Mouse (Mus musculus) kidney, embryonic 16.5 days (tissue): ENCODE measurements around the gene Slc25a34. TPM values are rescaled to one million over a fixed set of nuclear protein-coding genes. Genes with fewer than 3 reads are reported as not detected.

ENCODE experiments used
- ATAC-seq: fragments of 200-750 bp; cut with Nextera tagmentation; 2 replicates; pipeline ENCODE4 v1.8.0; 2017; ENCODE audit warnings: moderate TSS enrichment; ENCODE audit not compliant: low FRiP score, low TSS enrichment
- H3K27ac ChIP-seq: fragments of 300-500 bp; sonication (generic); 2 replicates; pipeline ENCODE4 v1.5.1; 2014; ENCODE audit warnings: low read length
- H3K27me3 ChIP-seq: fragments of 300-500 bp; sonication (generic); 2 replicates; pipeline ENCODE4 v1.6.1; 2014; ENCODE audit warnings: low read length, control low read depth, mixed read lengths; ENCODE audit not compliant: insufficient read depth
- H3K36me3 ChIP-seq: fragments of 300-500 bp; sonication (generic); 2 replicates; pipeline ENCODE4 v1.6.1; 2014; ENCODE audit warnings: low read length, control low read depth, mixed read lengths; ENCODE audit not compliant: insufficient read depth
- H3K4me1 ChIP-seq: fragments of 300-500 bp; sonication (generic); 2 replicates; pipeline ENCODE4 v1.6.1; 2014; ENCODE audit warnings: low read length, control low read depth, mixed read lengths; ENCODE audit not compliant: insufficient read depth
- H3K4me2 ChIP-seq: fragments of 300-500 bp; sonication (generic); replicated peaks from 2 replicates; pipeline ENCODE4 v1.6.1; 2014; ENCODE audit warnings: low read depth, low read length
- H3K4me3 ChIP-seq: fragments of 300-500 bp; sonication (generic); 2 replicates; pipeline ENCODE4 v1.5.1; 2014; ENCODE audit warnings: mild to moderate bottlenecking, low read length
- H3K9ac ChIP-seq: fragments of 300-500 bp; sonication (generic); replicated peaks from 2 replicates; pipeline ENCODE4 v1.6.1; 2014; ENCODE audit warnings: low read length
- H3K9me3 ChIP-seq: fragments of 300-500 bp; sonication (generic); 2 replicates; pipeline ENCODE4 v1.6.1; 2016; ENCODE audit warnings: low read length, control low read depth
- WGBS: fragments of 180-500 bp; shearing (Covaris S2); extraction: QIAGEN DNeasy Blood & Tissue Kit; methylation state at CpG from one replicate; pipeline ENCODE4 v1.1.7; 2014; 5-methylcytosine and 5-hydroxymethylcytosine counted together
- polyA plus RNA-seq: library from polyadenylated mRNA; unstranded; fragments of >200 nt; fragmentation: Nextera tagmentation; extraction: Ambion mirVana; gene quantifications from 2 replicates; pipeline ENCODE4 v1.2.1, GENCODE M21; 2015

Slc25a34 gene
- polyA plus RNA-seq, 1 experiment from 2014 or later, result 0.69 TPM

- H3K27ac ChIP-seq, result peak overlapping the region; percentile 40; the same call in 1 of the 2 replicates
- WGBS, result 38% methylated on average over 27 of the region's 27 CpGs
These were observed 48.6 kb downstream of the Slc25a34 start for GRCm38 (mm10) chr4:141574789-141575702.

GRCm38 (mm10) chr4:141573359-141573966 is 50.2 kb downstream of the Slc25a34 start:
- Histone ChIP-seq H3K27me3 (no peaks in the 10 kb centered on the region), H3K4me2 (no peak overlapping the region), H3K4me3 (no peak overlapping the region), H3K27ac (peak overlapping the region; percentile 60), H3K9ac (no peak overlapping the region), H3K4me1 (peaks cover 24% of the 10 kb centered on the region), H3K36me3 (peaks cover 15% of the 10 kb centered on the region), H3K9me3 (peaks cover 4% of the 10 kb centered on the region; the same call in 1 of the 2 replicates)
- no peak for ATAC-seq
- 39% methylated on average over 6 of the region's 6 CpGs for WGBS

More at GRCm38 (mm10) chr4:141574789-141575702, 48.6 kb downstream of the Slc25a34 start:
- H3K27me3 ChIP-seq, result no peaks in the 10 kb centered on the region
- no peak overlapping the region for H3K4me3 ChIP-seq
- H3K36me3 ChIP-seq, result peaks cover 21% of the 10 kb centered on the region
- ATAC-seq, result peak; percentile 44; the same call in 1 of the 2 replicates
- peaks cover 4% of the 10 kb centered on the region; the same call in 1 of the 2 replicates for H3K9me3 ChIP-seq
- peaks cover 21% of the 10 kb centered on the region for H3K4me1 ChIP-seq
- peak overlapping the region; percentile 35; the same call in 1 of the 2 replicates for H3K4me2 ChIP-seq
- H3K9ac ChIP-seq, result peak overlapping the region; percentile 18; the same call in 1 of the 2 replicates

GRCm38 (mm10) chr4:141572668-141573358 is 50.8 kb downstream of the Slc25a34 start:
- WGBS, result 76% methylated on average over 7 of the region's 7 CpGs
- H3K9ac ChIP-seq, result no peak overlapping the region
- H3K4me1 ChIP-seq, result peaks cover 24% of the 10 kb centered on the region
- no peak for ATAC-seq
- H3K27me3 ChIP-seq, result no peaks in the 10 kb centered on the region
- no peak overlapping the region for H3K4me3 ChIP-seq
- peaks cover 15% of the 10 kb centered on the region for H3K36me3 ChIP-seq
- H3K27ac ChIP-seq, result peak overlapping the region; percentile 60; the same call in 1 of the 2 replicates
- peaks cover 4% of the 10 kb centered on the region; the same call in 1 of the 2 replicates for H3K9me3 ChIP-seq
- no peak overlapping the region for H3K4me2 ChIP-seq

GRCm38 (mm10) chr4:141571934-141572333 is 51.7 kb downstream of the Slc25a34 start:
- H3K27ac ChIP-seq, result no peak overlapping the region
- H3K4me1 ChIP-seq, result peaks cover 24% of the 10 kb centered on the region
- peaks cover 2% of the 10 kb centered on the region; the same call in 1 of the 2 replicates for H3K9me3 ChIP-seq
- no peak for ATAC-seq
- H3K4me2 ChIP-seq, result no peak overlapping the region
- H3K27me3 ChIP-seq, result no peaks in the 10 kb centered on the region
- no peak overlapping the region for H3K9ac ChIP-seq
- 31% methylated on average over 10 of the region's 10 CpGs for WGBS
- no peak overlapping the region for H3K4me3 ChIP-seq
- H3K36me3 ChIP-seq, result 0 out of 2 replicates have a peak, but pooled peaks cover 7% of the 10 kb centered on the region

GRCm38 (mm10) chr4:141571337-141571739 is 52.3 kb downstream of the Slc25a34 start:
- H3K4me3 ChIP-seq, result no peak overlapping the region
- H3K9me3 ChIP-seq, result no peaks in the 10 kb centered on the region
- H3K27me3 ChIP-seq, result no peaks in the 10 kb centered on the region
- no peak overlapping the region for H3K27ac ChIP-seq
- ATAC-seq, result no peak; the same call in 1 of the 2 replicates
- no peak overlapping the region for H3K4me2 ChIP-seq
- 0 out of 2 replicates have a peak, but pooled peaks cover 1% of the 10 kb centered on the region for H3K36me3 ChIP-seq
- WGBS, result 32% methylated on average over 6 of the region's 6 CpGs
- H3K9ac ChIP-seq, result no peak overlapping the region
- peaks cover 24% of the 10 kb centered on the region for H3K4me1 ChIP-seq

GRCm38 (mm10) chr4:141570821-141571220 is 52.8 kb downstream of the Slc25a34 start:
- Histone ChIP-seq H3K9ac (no peak overlapping the region), H3K27ac (no peak overlapping the region), H3K4me3 (no peak overlapping the region), H3K4me1 (peaks cover 24% of the 10 kb centered on the region), H3K4me2 (no peak overlapping the region), H3K27me3 (no peaks in the 10 kb centered on the region), H3K36me3 (no peaks in the 10 kb centered on the region), H3K9me3 (no peaks in the 10 kb centered on the region)
- no peak for ATAC-seq
- WGBS, result 91% methylated on average over 1 of the region's 1 CpGs

GRCm38 (mm10) chr4:141570004-141570403 is 53.6 kb downstream of the Slc25a34 start:
- no peak overlapping the region for H3K9ac ChIP-seq
- H3K9me3 ChIP-seq, result no peaks in the 10 kb centered on the region
- H3K36me3 ChIP-seq, result no peaks in the 10 kb centered on the region
- ATAC-seq, result no peak
- no peak overlapping the region for H3K4me2 ChIP-seq
- WGBS, result 61% methylated on average over 6 of the region's 6 CpGs
- peaks cover 24% of the 10 kb centered on the region for H3K4me1 ChIP-seq
- H3K27ac ChIP-seq, result no peak overlapping the region
- no peak overlapping the region for H3K4me3 ChIP-seq
- H3K27me3 ChIP-seq, result no peaks in the 10 kb centered on the region

- peaks cover 21% of the 10 kb centered on the region for H3K4me1 ChIP-seq
- H3K27ac ChIP-seq, result no peak overlapping the region
- H3K4me2 ChIP-seq, result no peak overlapping the region
- ATAC-seq, result no peak
- no peaks in the 10 kb centered on the region for H3K9me3 ChIP-seq
- H3K36me3 ChIP-seq, result no peaks in the 10 kb centered on the region
- no peak overlapping the region for H3K9ac ChIP-seq
- H3K4me3 ChIP-seq, result no peak overlapping the region
- 71% methylated on average over 5 of the region's 5 CpGs for WGBS
- no peaks in the 10 kb centered on the region for H3K27me3 ChIP-seq
These were observed 54.7 kb downstream of the Slc25a34 start for GRCm38 (mm10) chr4:141568966-141569365.
